Mouse (Mus musculus): ENCODE results near the gene Ryr2. TPM values are rescaled to one million over a fixed set of nuclear protein-coding genes. Genes with fewer than 3 reads are reported as not detected.
"Not testable (repeated sequence)": the region's sequence is repeated elsewhere in the genome, so short reads cannot be mapped to it uniquely, and the experiment has no call there.

The Ryr2 gene
- polyA plus RNA-seq, 1 experiment: not detected

GRCm38 (mm10) chr13:11977606-11978005, 129.1 kb downstream of the Ryr2 start:
- H3K4me1 ChIP-seq (ENCODE audit: control insufficient read depth, insufficient read depth, low read length): no peaks in the 10 kb centered on the region
- H3K27ac ChIP-seq (ENCODE audit: insufficient read depth, low read depth, low read length): no peak overlapping the region
- H3K4me3 ChIP-seq (ENCODE audit: insufficient read depth, low read length): no peak overlapping the region
- TF ChIP-seq CTCF (IDR thresholded peaks at IDR 0.05; ENCODE audit: low read depth, low read length) (no peak), POLR2A (IDR thresholded peaks at IDR 0.05; ENCODE audit: borderline replicate concordance, low read depth, low read length) (no peak)

- Histone ChIP-seq H3K27ac (ENCODE audit: insufficient read depth, low read depth, low read length) (no peak overlapping the region), H3K4me1 (ENCODE audit: control insufficient read depth, insufficient read depth, low read length) (no peaks in the 10 kb centered on the region), H3K4me3 (ENCODE audit: insufficient read depth, low read length) (no peak overlapping the region)
- TF ChIP-seq CTCF (IDR thresholded peaks at IDR 0.05; ENCODE audit: low read depth, low read length): no peak
- TF ChIP-seq POLR2A (IDR thresholded peaks at IDR 0.05; ENCODE audit: borderline replicate concordance, low read depth, low read length): no peak
These were observed 142.4 kb downstream of the Ryr2 start for GRCm38 (mm10) chr13:11964391-11964790.

GRCm38 (mm10) chr13:11959488-11960174, 147.1 kb downstream of the Ryr2 start:
- H3K27ac ChIP-seq (ENCODE audit: insufficient read depth, low read depth, low read length): no peak overlapping the region
- H3K4me3 ChIP-seq (ENCODE audit: insufficient read depth, low read length): no peak overlapping the region
- H3K4me1 ChIP-seq (ENCODE audit: control insufficient read depth, insufficient read depth, low read length): no peaks in the 10 kb centered on the region
- TF ChIP-seq CTCF (IDR thresholded peaks at IDR 0.05; ENCODE audit: low read depth, low read length) (no peak), POLR2A (IDR thresholded peaks at IDR 0.05; ENCODE audit: borderline replicate concordance, low read depth, low read length) (no peak)

- Histone ChIP-seq H3K27ac (ENCODE audit: insufficient read depth, low read depth, low read length) (no peak overlapping the region), H3K4me1 (ENCODE audit: control insufficient read depth, insufficient read depth, low read length) (no peaks in the 10 kb centered on the region), H3K4me3 (ENCODE audit: insufficient read depth, low read length) (no peak overlapping the region)
- no peak for TF ChIP-seq POLR2A (IDR thresholded peaks at IDR 0.05; ENCODE audit: borderline replicate concordance, low read depth, low read length)
These were observed 147.9 kb downstream of the Ryr2 start for GRCm38 (mm10) chr13:11958854-11959253.

GRCm38 (mm10) chr13:11958271-11958670, 148.5 kb downstream of the Ryr2 start:
- Histone ChIP-seq H3K4me3 (ENCODE audit: insufficient read depth, low read length) (no peak overlapping the region), H3K27ac (ENCODE audit: insufficient read depth, low read depth, low read length) (no peak overlapping the region), H3K4me1 (ENCODE audit: control insufficient read depth, insufficient read depth, low read length) (no peaks in the 10 kb centered on the region)
- TF ChIP-seq POLR2A (IDR thresholded peaks at IDR 0.05; ENCODE audit: borderline replicate concordance, low read depth, low read length): no peak
- TF ChIP-seq CTCF (IDR thresholded peaks at IDR 0.05; ENCODE audit: low read depth, low read length): no peak

- H3K4me3 ChIP-seq (ENCODE audit: insufficient read depth, low read length): no peak overlapping the region
- no peaks in the 10 kb centered on the region for H3K4me1 ChIP-seq (ENCODE audit: control insufficient read depth, insufficient read depth, low read length)
- H3K27ac ChIP-seq (ENCODE audit: insufficient read depth, low read depth, low read length): no peak overlapping the region
- TF ChIP-seq POLR2A (IDR thresholded peaks at IDR 0.05; ENCODE audit: borderline replicate concordance, low read depth, low read length): no peak
- no peak for TF ChIP-seq CTCF (IDR thresholded peaks at IDR 0.05; ENCODE audit: low read depth, low read length)
These were observed 154.8 kb downstream of the Ryr2 start for GRCm38 (mm10) chr13:11951951-11952350.

GRCm38 (mm10) chr13:11945740-11946139, 161.0 kb downstream of the Ryr2 start:
- no peak overlapping the region for H3K27ac ChIP-seq (ENCODE audit: insufficient read depth, low read depth, low read length)
- TF ChIP-seq CTCF (IDR thresholded peaks at IDR 0.05; ENCODE audit: low read depth, low read length) (no peak), POLR2A (IDR thresholded peaks at IDR 0.05; ENCODE audit: borderline replicate concordance, low read depth, low read length) (no peak)
- H3K4me3 ChIP-seq (ENCODE audit: insufficient read depth, low read length): no peak overlapping the region
- no peaks in the 10 kb centered on the region for H3K4me1 ChIP-seq (ENCODE audit: control insufficient read depth, insufficient read depth, low read length)

- no peaks in the 10 kb centered on the region for H3K4me1 ChIP-seq (ENCODE audit: control insufficient read depth, insufficient read depth, low read length)
- no peak overlapping the region for H3K4me3 ChIP-seq (ENCODE audit: insufficient read depth, low read length)
- TF ChIP-seq POLR2A (IDR thresholded peaks at IDR 0.05; ENCODE audit: borderline replicate concordance, low read depth, low read length): no peak
- no peak for TF ChIP-seq CTCF (IDR thresholded peaks at IDR 0.05; ENCODE audit: low read depth, low read length)
- H3K27ac ChIP-seq (ENCODE audit: insufficient read depth, low read depth, low read length): no peak overlapping the region
These were observed 165.0 kb downstream of the Ryr2 start for GRCm38 (mm10) chr13:11941724-11942123.

- not testable (repeated sequence) for H3K27ac ChIP-seq (ENCODE audit: insufficient read depth, low read depth, low read length); H3K4me3 ChIP-seq (ENCODE audit: insufficient read depth, low read length); H3K4me1 ChIP-seq (ENCODE audit: control insufficient read depth, insufficient read depth, low read length)
These were observed 172.3 kb downstream of the Ryr2 start for GRCm38 (mm10) chr13:11934297-11935060.

- TF ChIP-seq CTCF (IDR thresholded peaks at IDR 0.05; ENCODE audit: low read depth, low read length): no peak
- no peak for TF ChIP-seq POLR2A (IDR thresholded peaks at IDR 0.05; ENCODE audit: borderline replicate concordance, low read depth, low read length)
- Histone ChIP-seq H3K27ac (ENCODE audit: insufficient read depth, low read depth, low read length) (no peak overlapping the region), H3K4me3 (ENCODE audit: insufficient read depth, low read length) (no peak overlapping the region), H3K4me1 (ENCODE audit: control insufficient read depth, insufficient read depth, low read length) (no peaks in the 10 kb centered on the region)
These were observed 173.4 kb downstream of the Ryr2 start for GRCm38 (mm10) chr13:11933334-11933733.

All from bone marrow macrophage, adult 2 months (primary cell).